Mouse (Mus musculus) adrenal gland, adult (tissue): ENCODE measurements at regions not wholly inside any gene's neighbourhood (a gene's known extent, or its start where the extent isn't known, plus 50 kb on each side); places are given as distances from the start of the nearest gene placed in this dataset.

ENCODE experiments used
- DNase-seq, 2 experiments: peaks; one replicate each; pipeline ENCODE4 v3.0.0; 2022 to 2023; ENCODE audit warnings: low spot score in 1 of 2; ENCODE audit not compliant: inconsistent age in 2 of 2

DNA sequence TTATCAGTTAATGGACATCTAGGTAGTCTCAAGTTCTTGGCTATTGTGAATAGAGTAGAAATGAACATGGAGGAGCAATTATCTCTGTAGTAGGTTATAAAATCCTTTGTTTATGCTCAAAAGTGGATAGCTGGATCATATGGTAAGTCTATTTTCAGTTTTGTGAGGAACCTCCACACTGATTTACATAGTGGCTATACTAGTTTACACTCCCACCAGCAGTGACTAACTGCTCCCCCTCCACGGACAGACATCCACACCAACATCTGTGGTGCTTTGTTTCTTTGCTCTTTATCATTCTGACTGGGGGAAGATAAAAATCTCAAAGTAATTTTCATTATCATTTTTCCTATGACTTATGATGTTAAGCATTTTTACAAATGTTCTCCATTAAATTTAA lies 55.1 kb upstream of the Ppfia2 start:
- DNase-seq, result peak in 1 of 2 experiments; percentile 2

GRCm38 (mm10) chr10:106417156-106417555 lies 53.0 kb upstream of the Ppfia2 start:
- DNase-seq, result peak in 1 of 2 experiments; percentile 10
